Mouse (Mus musculus): Measurements from ENCODE around the gene Asic1.

- TF ChIP-seq CTCF (IDR thresholded peaks at IDR 0.05; ENCODE audit: low read depth, low read length) (no peak), POLR2A (IDR thresholded peaks at IDR 0.05; ENCODE audit: extremely low read depth, insufficient read depth, low read length) (no peak)
These were observed 38.5 kb upstream of the Asic1 start for GRCm38 (mm10) chr15:99631618-99632017.

Measured in liver, adult 2 months (tissue).